Mouse (Mus musculus): Measurements from ENCODE around the gene Cdh22. TPM values are rescaled to one million over a fixed set of nuclear protein-coding genes. Genes with fewer than 3 reads are reported as not detected.

Gene Cdh22
- polyA plus RNA-seq, 1 experiment, result 0.80 TPM

- Histone ChIP-seq H3K27ac (ENCODE audit: control insufficient read depth, insufficient read depth, low read depth, low read length, poor library complexity) (no peak overlapping the region), H3K4me1 (ENCODE audit: control insufficient read depth, insufficient read depth, low read length) (no peaks in the 10 kb centered on the region), H3K4me3 (replicated peaks; ENCODE audit: control insufficient read depth, low read depth, low read length) (no peak overlapping the region)
- WGBS, result 71% methylated on average over 11 of the region's 11 CpGs
- no peak for TF ChIP-seq POLR2A (IDR thresholded peaks at IDR 0.05; ENCODE audit: borderline replicate concordance, control insufficient read depth, low read depth, low read length)
- no peak for TF ChIP-seq CTCF (IDR thresholded peaks at IDR 0.05; ENCODE audit: control insufficient read depth, insufficient read depth, low read length)
Measured at GRCm38 (mm10) chr2:165157900-165158299, 76.8 kb downstream of the Cdh22 start.

DNA sequence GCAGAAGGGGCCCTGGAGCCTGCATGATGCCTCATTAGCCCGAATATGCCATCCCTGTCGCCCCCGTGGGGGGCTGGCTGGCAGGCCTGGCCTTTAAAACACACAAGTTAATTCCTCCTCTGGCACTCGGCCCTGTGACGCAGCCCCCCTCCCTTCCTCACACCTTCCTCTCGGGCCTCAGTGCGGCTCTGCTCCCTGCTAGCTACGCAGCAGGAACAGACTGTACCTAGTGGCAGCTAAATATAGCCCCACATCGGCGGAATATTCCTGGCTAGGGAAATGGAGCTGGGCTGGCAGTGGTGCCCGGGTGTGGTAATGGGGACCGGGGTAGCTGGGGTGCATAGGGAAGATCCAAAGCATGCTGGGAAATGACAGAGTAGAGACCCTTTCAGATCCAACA is 81.6 kb downstream of the Cdh22 start:
- no peak for TF ChIP-seq CTCF (IDR thresholded peaks at IDR 0.05; ENCODE audit: control insufficient read depth, insufficient read depth, low read length)
- no peak for TF ChIP-seq POLR2A (IDR thresholded peaks at IDR 0.05; ENCODE audit: borderline replicate concordance, control insufficient read depth, low read depth, low read length)
- no peak overlapping the region for H3K4me3 ChIP-seq (replicated peaks; ENCODE audit: control insufficient read depth, low read depth, low read length)
- no peaks in the 10 kb centered on the region for H3K4me1 ChIP-seq (ENCODE audit: control insufficient read depth, insufficient read depth, low read length)
- WGBS, result 19% methylated on average over 12 of the region's 12 CpGs
- no peak overlapping the region for H3K27ac ChIP-seq (ENCODE audit: control insufficient read depth, insufficient read depth, low read depth, low read length, poor library complexity)

GRCm38 (mm10) chr2:165149741-165150140 is 84.9 kb downstream of the Cdh22 start:
- TF ChIP-seq CTCF (IDR thresholded peaks at IDR 0.05; ENCODE audit: control insufficient read depth, insufficient read depth, low read length), result no peak
- TF ChIP-seq POLR2A (IDR thresholded peaks at IDR 0.05; ENCODE audit: borderline replicate concordance, control insufficient read depth, low read depth, low read length), result no peak
- Histone ChIP-seq H3K4me1 (ENCODE audit: control insufficient read depth, insufficient read depth, low read length) (no peaks in the 10 kb centered on the region), H3K27ac (ENCODE audit: control insufficient read depth, insufficient read depth, low read depth, low read length, poor library complexity) (no peak overlapping the region), H3K4me3 (replicated peaks; ENCODE audit: control insufficient read depth, low read depth, low read length) (no peak overlapping the region)
- WGBS, result 54% methylated on average over 3 of the region's 3 CpGs

DNA sequence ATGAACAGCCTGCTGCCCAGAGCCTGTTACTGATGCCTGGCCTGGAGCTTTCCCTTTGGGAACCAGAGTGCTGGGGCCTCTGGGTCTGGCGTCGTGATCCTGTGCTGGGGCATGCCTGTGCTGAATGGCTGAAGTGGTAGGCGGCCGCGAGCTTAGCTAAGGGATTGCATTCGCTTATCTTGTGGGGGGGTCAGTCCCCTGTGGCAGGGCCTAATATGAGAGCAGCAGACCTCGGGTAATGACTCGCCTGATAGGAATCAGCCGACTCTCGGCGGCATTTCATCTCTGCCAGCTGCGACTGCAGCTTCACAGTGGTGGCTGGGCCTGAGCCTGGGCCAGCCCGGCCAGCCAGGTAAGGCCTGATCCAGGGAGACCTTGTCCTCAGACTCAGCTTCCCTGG is 88.8 kb downstream of the Cdh22 start:
- Histone ChIP-seq H3K4me1 (ENCODE audit: control insufficient read depth, insufficient read depth, low read length) (no peaks in the 10 kb centered on the region), H3K4me3 (replicated peaks; ENCODE audit: control insufficient read depth, low read depth, low read length) (no peak overlapping the region), H3K27ac (ENCODE audit: control insufficient read depth, insufficient read depth, low read depth, low read length, poor library complexity) (no peak overlapping the region)
- 70% methylated on average over 13 of the region's 13 CpGs for WGBS
- TF ChIP-seq CTCF (IDR thresholded peaks at IDR 0.05; ENCODE audit: control insufficient read depth, insufficient read depth, low read length), result no peak
- no peak for TF ChIP-seq POLR2A (IDR thresholded peaks at IDR 0.05; ENCODE audit: borderline replicate concordance, control insufficient read depth, low read depth, low read length)

DNA sequence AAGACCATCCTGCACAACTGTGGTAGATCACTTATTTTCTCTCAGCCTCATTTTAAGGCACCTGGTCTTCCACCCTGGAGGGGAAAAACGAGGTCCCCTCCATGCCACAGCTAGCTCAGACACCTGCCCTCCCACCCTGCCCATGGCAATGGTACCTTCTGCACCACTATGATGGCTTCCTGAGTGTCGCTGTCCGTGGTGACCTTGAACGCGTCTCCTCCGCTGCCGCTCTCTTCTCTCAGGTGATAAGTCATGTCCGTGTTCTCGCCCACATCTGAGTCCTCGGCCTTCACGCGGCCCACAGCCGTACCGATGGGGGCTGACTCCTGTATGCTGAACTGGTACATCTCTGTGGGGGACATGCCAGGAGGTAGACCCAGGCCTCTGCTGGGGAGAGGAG is 91.2 kb downstream of the Cdh22 start:
- Histone ChIP-seq H3K27ac (ENCODE audit: control insufficient read depth, insufficient read depth, low read depth, low read length, poor library complexity) (no peak overlapping the region), H3K4me1 (ENCODE audit: control insufficient read depth, insufficient read depth, low read length) (no peaks in the 10 kb centered on the region), H3K4me3 (replicated peaks; ENCODE audit: control insufficient read depth, low read depth, low read length) (no peak overlapping the region)
- TF ChIP-seq POLR2A (IDR thresholded peaks at IDR 0.05; ENCODE audit: borderline replicate concordance, control insufficient read depth, low read depth, low read length) (no peak), CTCF (IDR thresholded peaks at IDR 0.05; ENCODE audit: control insufficient read depth, insufficient read depth, low read length) (no peak)
- 74% methylated on average over 14 of the region's 14 CpGs for WGBS

DNA sequence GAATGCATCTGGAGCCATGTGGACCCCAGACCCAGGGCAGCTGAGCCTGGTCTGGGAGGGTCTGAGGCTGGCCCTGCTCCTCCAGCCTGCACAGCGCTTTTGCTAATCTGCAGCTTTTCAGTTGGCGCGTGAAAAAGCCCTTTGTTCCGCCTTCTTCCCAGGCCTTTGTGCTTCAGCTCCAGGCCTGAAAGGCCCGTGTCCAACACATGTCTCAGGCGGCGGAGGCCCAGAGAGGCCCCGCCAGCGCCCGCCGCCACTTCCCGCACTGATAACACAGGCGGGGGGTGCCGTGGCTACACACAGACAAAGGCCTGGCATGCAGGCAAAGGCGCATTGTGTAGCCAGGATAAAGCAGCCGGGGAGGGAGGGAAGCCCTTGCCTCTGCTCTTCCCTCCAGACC is 98.6 kb downstream of the Cdh22 start:
- no peaks in the 10 kb centered on the region for H3K4me1 ChIP-seq (ENCODE audit: control insufficient read depth, insufficient read depth, low read length)
- WGBS, result 35% methylated on average over 16 of the region's 16 CpGs
- no peak overlapping the region for H3K4me3 ChIP-seq (replicated peaks; ENCODE audit: control insufficient read depth, low read depth, low read length)
- no peak overlapping the region for H3K27ac ChIP-seq (ENCODE audit: control insufficient read depth, insufficient read depth, low read depth, low read length, poor library complexity)
- no peak for TF ChIP-seq CTCF (IDR thresholded peaks at IDR 0.05; ENCODE audit: control insufficient read depth, insufficient read depth, low read length)

DNA sequence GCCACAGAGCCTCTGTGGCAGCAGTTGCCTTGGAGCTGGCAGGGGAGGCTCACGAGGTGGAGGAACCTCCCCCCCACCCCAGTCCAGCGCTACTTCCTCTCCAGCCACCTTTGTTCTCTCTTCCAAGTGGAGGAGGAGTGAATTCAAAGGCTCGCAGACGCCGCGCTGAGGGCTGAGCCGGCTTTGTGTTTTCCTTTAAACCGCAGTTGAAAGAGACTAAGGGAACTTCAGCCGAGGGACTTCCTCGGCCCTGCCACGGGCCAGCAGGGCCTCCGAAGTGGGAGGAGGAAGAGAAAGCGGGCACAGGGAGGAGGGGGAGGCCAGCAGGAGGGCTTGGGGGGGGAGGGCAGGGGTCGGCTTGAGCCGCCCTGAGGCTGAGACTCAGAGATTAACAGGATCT is 101.1 kb downstream of the Cdh22 start:
- 2% methylated on average over 15 of the region's 15 CpGs for WGBS
- TF ChIP-seq CTCF (IDR thresholded peaks at IDR 0.05; ENCODE audit: control insufficient read depth, insufficient read depth, low read length) (no peak), POLR2A (IDR thresholded peaks at IDR 0.05; ENCODE audit: borderline replicate concordance, control insufficient read depth, low read depth, low read length) (no peak)
- H3K27ac ChIP-seq (ENCODE audit: control insufficient read depth, insufficient read depth, low read depth, low read length, poor library complexity), result no peak overlapping the region
- no peaks in the 10 kb centered on the region for H3K4me1 ChIP-seq (ENCODE audit: control insufficient read depth, insufficient read depth, low read length)
- H3K4me3 ChIP-seq (replicated peaks; ENCODE audit: control insufficient read depth, low read depth, low read length), result no peak overlapping the region

DNA sequence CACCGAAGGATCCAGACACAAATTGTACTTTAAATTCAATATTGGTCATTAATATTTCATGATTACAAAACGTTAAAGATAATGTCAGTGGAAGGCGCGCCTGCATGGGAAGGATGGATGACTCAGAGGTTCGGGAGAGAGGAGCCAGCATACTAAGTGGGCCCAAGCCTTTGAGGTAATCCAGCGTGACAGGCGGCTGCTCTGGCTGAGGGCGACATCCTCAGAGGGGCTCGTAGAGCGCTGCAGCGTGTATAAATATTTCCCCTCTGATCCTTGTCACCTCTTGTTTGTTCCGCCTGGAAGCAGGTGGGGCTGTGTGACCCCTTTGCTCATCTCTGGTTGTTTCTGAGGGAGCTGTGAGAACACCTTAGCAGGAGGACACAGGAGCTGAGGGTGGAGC is 103.2 kb downstream of the Cdh22 start:
- no peak for TF ChIP-seq POLR2A (IDR thresholded peaks at IDR 0.05; ENCODE audit: borderline replicate concordance, control insufficient read depth, low read depth, low read length)
- TF ChIP-seq CTCF (IDR thresholded peaks at IDR 0.05; ENCODE audit: control insufficient read depth, insufficient read depth, low read length), result no peak
- H3K4me3 ChIP-seq (replicated peaks; ENCODE audit: control insufficient read depth, low read depth, low read length), result no peak overlapping the region
- no peaks in the 10 kb centered on the region for H3K4me1 ChIP-seq (ENCODE audit: control insufficient read depth, insufficient read depth, low read length)
- no peak overlapping the region for H3K27ac ChIP-seq (ENCODE audit: control insufficient read depth, insufficient read depth, low read depth, low read length, poor library complexity)
- WGBS, result 72% methylated on average over 12 of the region's 12 CpGs

GRCm38 (mm10) chr2:165129189-165129588 is 105.5 kb downstream of the Cdh22 start:
- TF ChIP-seq CTCF (IDR thresholded peaks at IDR 0.05; ENCODE audit: control insufficient read depth, insufficient read depth, low read length) (no peak), POLR2A (IDR thresholded peaks at IDR 0.05; ENCODE audit: borderline replicate concordance, control insufficient read depth, low read depth, low read length) (no peak)
- WGBS, result 65% methylated on average over 4 of the region's 4 CpGs
- Histone ChIP-seq H3K27ac (ENCODE audit: control insufficient read depth, insufficient read depth, low read depth, low read length, poor library complexity) (no peak overlapping the region), H3K4me3 (replicated peaks; ENCODE audit: control insufficient read depth, low read depth, low read length) (no peak overlapping the region), H3K4me1 (ENCODE audit: control insufficient read depth, insufficient read depth, low read length) (no peaks in the 10 kb centered on the region)

Measured in bone marrow, adult 2 months (tissue).